Mouse (Mus musculus) kidney, adult 2 months (tissue): ENCODE measurements around the gene Spop. TPM values are rescaled to one million over a fixed set of nuclear protein-coding genes. Genes with fewer than 3 reads are reported as not detected.

Source experiments
- DNase-seq: peaks from one replicate; pipeline ENCODE4 v3.0.0; 2021
- H3K27ac ChIP-seq: fragments of 200-500 bp; 2 replicates; pipeline ENCODE4 v1.5.1; 2012; ENCODE audit warnings: low read depth, low read length, control low read depth, inconsistent platforms; ENCODE audit not compliant: insufficient read depth
- H3K27me3 ChIP-seq: fragments of 200-500 bp; replicated peaks from 2 replicates; pipeline ENCODE4 v1.6.1; 2012; ENCODE audit warnings: mild to moderate bottlenecking, moderate library complexity, low read length, inconsistent platforms; ENCODE audit not compliant: control insufficient read depth, insufficient read depth
- H3K36me3 ChIP-seq: fragments of 200-500 bp; 2 replicates; pipeline ENCODE4 v1.6.1; 2012; ENCODE audit warnings: mild to moderate bottlenecking, moderate library complexity, low read length, inconsistent platforms; ENCODE audit not compliant: control insufficient read depth, insufficient read depth
- H3K4me1 ChIP-seq: fragments of 200-500 bp; 2 replicates; pipeline ENCODE4 v1.6.1; 2011; ENCODE audit warnings: low read length; ENCODE audit not compliant: control insufficient read depth, insufficient read depth
- H3K4me3 ChIP-seq: fragments of 200-500 bp; 2 replicates; pipeline ENCODE4 v1.5.1; 2011; ENCODE audit warnings: mild to moderate bottlenecking, low read depth, low read length, control low read depth; ENCODE audit not compliant: insufficient read depth
- CTCF ChIP-seq: fragments of 200-500 bp; conservative IDR thresholded peaks from 2 replicates; pipeline ENCODE4 v1.5.1; 2011; ENCODE audit warnings: low read depth, mild to moderate bottlenecking, control low read depth, low read length, moderate library complexity, mixed read lengths; ENCODE audit not compliant: insufficient read depth, insufficient read length
- POLR2A ChIP-seq: fragments of 200-500 bp; IDR thresholded peaks from one replicate; pipeline ENCODE4 v1.6.1; 2011; ENCODE audit warnings: low read depth, low read length, control low read depth
- WGBS: fragments of 180-500 bp; shearing (Covaris S2); methylation state at CpG from one replicate; pipeline ENCODE4 v1.1.7; 2018; 5-methylcytosine and 5-hydroxymethylcytosine counted together
- polyA plus RNA-seq: library from polyadenylated mRNA; depleted of rRNA; stranded (reverse); fragments of >200 nt; gene quantifications from 2 replicates; pipeline ENCODE4 v1.2.3, GENCODE M21; 2012

The Spop gene
- polyA plus RNA-seq, 1 experiment = 66.4 TPM

DNA sequence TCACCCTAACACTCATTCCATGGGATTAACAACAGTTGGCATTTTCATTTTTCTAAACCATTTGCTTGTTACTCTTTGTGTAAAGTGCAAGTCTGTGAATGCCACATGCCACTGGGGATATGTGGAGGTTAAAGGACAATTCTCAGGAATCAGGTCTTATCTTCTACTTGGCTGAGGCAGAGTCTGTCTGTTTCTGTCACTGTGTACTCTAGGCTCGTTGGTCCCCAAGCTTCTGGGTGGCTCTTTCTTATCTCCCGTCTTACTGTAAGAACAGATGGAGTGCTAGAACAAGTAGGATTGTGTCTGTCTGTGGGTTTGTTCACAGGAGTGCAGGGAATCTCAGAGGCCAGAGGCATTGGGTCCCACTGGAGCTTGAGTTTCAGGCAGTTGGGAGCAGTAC, 17.5 kb downstream of the Spop start:
- Histone ChIP-seq H3K36me3 (no peaks in the 10 kb centered on the region; the same call in 1 of the 2 replicates), H3K27me3 (no peaks in the 10 kb centered on the region), H3K4me1 (peaks cover 5% of the 10 kb centered on the region; the same call in 1 of the 2 replicates), H3K27ac (no peak overlapping the region), H3K4me3 (no peak overlapping the region)
- no peak for TF ChIP-seq POLR2A
- TF ChIP-seq CTCF = no peak
- DNase-seq = no peak
- WGBS = 89% methylated on average over 2 of the region's 2 CpGs

DNA sequence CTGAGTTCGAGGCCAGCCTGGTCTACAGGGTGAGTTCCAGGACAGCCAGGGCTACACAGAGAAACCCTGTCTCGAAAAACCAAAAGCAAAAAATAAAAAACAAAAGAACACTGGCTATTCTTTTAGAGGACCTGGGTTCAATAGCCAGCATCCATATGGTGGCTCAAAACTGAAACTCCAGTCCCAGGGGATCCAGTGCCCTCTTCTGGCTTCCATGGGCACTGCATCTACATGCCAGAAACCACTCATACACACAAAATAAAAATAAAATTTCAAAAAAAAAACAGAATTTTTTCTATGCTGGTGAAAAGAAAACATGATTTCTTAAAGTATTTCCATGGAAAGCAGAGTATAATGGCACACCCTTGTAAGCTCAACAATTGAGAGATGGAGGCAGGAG, 18.3 kb downstream of the Spop start:
- no peak for DNase-seq
- Histone ChIP-seq H3K4me1 (peaks cover 5% of the 10 kb centered on the region; the same call in 1 of the 2 replicates), H3K27me3 (no peaks in the 10 kb centered on the region), H3K27ac (no peak overlapping the region), H3K36me3 (no peaks in the 10 kb centered on the region; the same call in 1 of the 2 replicates), H3K4me3 (no peak overlapping the region)
- no peak for TF ChIP-seq POLR2A
- TF ChIP-seq CTCF = peak; percentile 62
- 98% methylated on average over 2 of the region's 2 CpGs for WGBS

DNA sequence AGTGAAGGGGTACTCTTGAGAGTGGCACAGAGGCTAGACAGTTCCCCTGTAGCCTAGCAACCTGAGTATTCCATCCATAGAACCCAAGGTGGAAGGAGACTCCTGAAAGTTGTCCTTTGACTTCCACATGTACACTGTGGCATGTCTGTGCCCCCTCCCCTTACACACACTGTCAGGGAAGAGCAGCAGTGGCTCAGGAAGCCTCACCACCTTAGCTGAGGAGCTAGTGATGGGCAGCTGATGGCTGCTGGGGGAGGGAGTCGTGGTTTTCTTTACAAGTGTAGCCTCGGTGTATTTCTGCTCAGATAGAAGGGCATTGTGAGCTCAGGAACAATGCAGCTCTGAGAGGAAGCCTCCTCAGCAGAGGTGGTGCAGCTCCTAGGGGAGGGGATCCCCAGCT, 31.5 kb downstream of the Spop start:
- Histone ChIP-seq H3K4me1 (peaks cover 5% of the 10 kb centered on the region; the same call in 1 of the 2 replicates), H3K27ac (no peak overlapping the region), H3K4me3 (no peak overlapping the region), H3K27me3 (no peaks in the 10 kb centered on the region), H3K36me3 (no peaks in the 10 kb centered on the region)
- TF ChIP-seq CTCF (no peak), POLR2A (no peak)
- 31% methylated on average over 2 of the region's 2 CpGs for WGBS
- no peak for DNase-seq

- H3K4me3 ChIP-seq = no peak overlapping the region
- DNase-seq = no peak
- TF ChIP-seq CTCF (no peak), POLR2A (no peak)
- no peaks in the 10 kb centered on the region for H3K27me3 ChIP-seq
- over 99% methylated on average over 6 of the region's 6 CpGs for WGBS
- H3K27ac ChIP-seq = no peak overlapping the region
- peaks cover 5% of the 10 kb centered on the region; the same call in 1 of the 2 replicates for H3K4me1 ChIP-seq
- H3K36me3 ChIP-seq = no peaks in the 10 kb centered on the region
Observed at GRCm38 (mm10) chr11:95446580-95447305, 32.9 kb downstream of the Spop start.

DNA sequence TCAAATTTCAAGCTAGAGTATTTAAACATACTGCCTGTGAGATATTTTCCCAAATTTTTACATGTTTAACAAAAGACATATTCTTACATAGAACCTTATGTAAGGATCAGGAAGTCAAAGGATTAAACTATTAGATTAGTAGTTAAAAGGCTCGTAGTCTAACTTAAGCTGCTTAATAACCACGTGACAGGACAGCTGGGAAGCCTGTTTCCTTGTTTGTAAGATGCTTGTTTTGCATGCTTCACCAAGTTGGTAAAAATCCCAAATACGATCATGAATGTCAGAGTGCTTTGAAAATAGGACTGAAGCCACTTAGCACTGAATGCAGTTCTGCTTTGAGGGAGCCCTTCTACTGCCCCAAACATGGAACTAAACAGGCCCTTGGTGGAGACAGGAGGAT, 34.5 kb downstream of the Spop start:
- Histone ChIP-seq H3K36me3 (no peaks in the 10 kb centered on the region), H3K27ac (no peak overlapping the region), H3K4me1 (peaks cover 5% of the 10 kb centered on the region; the same call in 1 of the 2 replicates), H3K27me3 (no peaks in the 10 kb centered on the region), H3K4me3 (no peak overlapping the region)
- TF ChIP-seq CTCF (no peak), POLR2A (no peak)
- no peak for DNase-seq
- 37% methylated on average over 3 of the region's 3 CpGs for WGBS

GRCm38 (mm10) chr11:95455331-95455730, 41.5 kb downstream of the Spop start:
- 44% methylated on average over 8 of the region's 8 CpGs for WGBS
- H3K27me3 ChIP-seq = no peaks in the 10 kb centered on the region
- no peak overlapping the region for H3K27ac ChIP-seq
- no peak for DNase-seq
- no peak for TF ChIP-seq POLR2A
- no peak for TF ChIP-seq CTCF
- H3K36me3 ChIP-seq = no peaks in the 10 kb centered on the region
- H3K4me3 ChIP-seq = no peak overlapping the region
- no peaks in the 10 kb centered on the region for H3K4me1 ChIP-seq

DNA sequence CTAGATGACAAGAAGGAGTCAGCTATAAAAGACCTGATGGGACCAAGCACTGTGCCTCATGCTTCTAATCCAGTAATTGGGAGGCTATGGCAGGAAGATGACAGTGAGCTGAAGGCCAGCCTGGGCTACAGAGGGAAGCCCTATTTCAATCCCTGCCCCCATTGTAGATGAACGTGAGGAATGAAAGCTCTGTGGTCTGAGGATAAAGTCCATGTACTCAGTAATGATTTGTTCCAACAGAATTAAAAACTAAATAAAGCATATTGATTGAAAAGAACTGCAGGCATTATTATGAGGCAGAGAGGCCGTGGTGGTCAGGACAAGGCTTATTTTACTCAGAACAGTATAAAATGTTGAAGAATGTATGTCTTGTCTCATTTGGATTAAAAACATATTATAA, 47.0 kb downstream of the Spop start:
- H3K4me3 ChIP-seq = no peak overlapping the region
- no peaks in the 10 kb centered on the region for H3K36me3 ChIP-seq
- TF ChIP-seq POLR2A (no peak), CTCF (no peak)
- DNase-seq = no peak
- no peaks in the 10 kb centered on the region for H3K27me3 ChIP-seq
- 0 out of 2 replicates have a peak, but pooled peaks cover 2% of the 10 kb centered on the region for H3K4me1 ChIP-seq
- WGBS = 70% methylated on average over 2 of the region's 2 CpGs
- no peak overlapping the region for H3K27ac ChIP-seq

DNA sequence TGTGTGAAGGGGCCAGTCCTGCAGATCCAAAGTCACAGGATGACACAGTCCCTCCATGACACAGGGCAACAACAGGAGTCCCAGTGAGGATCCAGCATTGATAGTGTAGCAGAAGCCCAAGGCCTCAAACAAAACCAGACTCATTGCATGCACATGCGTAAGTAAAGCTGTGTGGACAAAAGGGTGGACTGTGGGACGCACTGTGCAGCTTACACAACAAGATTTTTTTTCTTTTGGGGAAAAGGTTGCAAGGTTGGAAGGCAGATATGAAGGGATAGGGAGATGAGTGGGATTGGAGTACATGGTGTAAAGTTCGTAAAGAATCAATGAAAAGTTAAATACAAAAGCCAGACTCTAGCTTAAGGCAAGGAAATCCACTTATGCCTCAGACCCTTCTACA, 48.3 kb downstream of the Spop start:
- Histone ChIP-seq H3K4me3 (no peak overlapping the region), H3K4me1 (0 out of 2 replicates have a peak, but pooled peaks cover 2% of the 10 kb centered on the region), H3K36me3 (no peaks in the 10 kb centered on the region), H3K27me3 (no peaks in the 10 kb centered on the region), H3K27ac (no peak overlapping the region)
- TF ChIP-seq POLR2A (no peak), CTCF (no peak)
- DNase-seq = no peak
- WGBS = 98% methylated on average over 3 of the region's 3 CpGs
